Mouse (Mus musculus): ENCODE results near the gene AC161166.1. TPM values are rescaled to one million over a fixed set of nuclear protein-coding genes. Genes with fewer than 3 reads are reported as not detected.
A peak's percentile ranks its signal among the peaks of the same experiment; 100 is the strongest.

The AC161166.1 gene
- total RNA-seq (2021), result not detected
- long read RNA-seq, experiment 1, result 0 reads
- long read RNA-seq, experiment 2, result 0 reads

GRCm38 (mm10) chr7:24512355-24512754, at the start of gene AC161166.1:
AC161166.1 (minus strand) TSS chr7:24512455.
- DNase-seq (ENCODE audit: low spot score), result no peak

GRCm38 (mm10) chr7:24561450-24561849, 49.2 kb upstream of the AC161166.1 start:
- DNase-seq (ENCODE audit: low spot score), result no peak

- DNase-seq (ENCODE audit: low spot score), result no peak
Measured at GRCm38 (mm10) chr7:24555786-24556185, 43.5 kb upstream of the AC161166.1 start.

GRCm38 (mm10) chr7:24551985-24552759, 39.9 kb upstream of the AC161166.1 start:
- DNase-seq (ENCODE audit: low spot score), result no peak

GRCm38 (mm10) chr7:24547534-24548036, 35.3 kb upstream of the AC161166.1 start:
- no peak for DNase-seq (ENCODE audit: low spot score)

GRCm38 (mm10) chr7:24546634-24547389, 34.6 kb upstream of the AC161166.1 start:
- DNase-seq (ENCODE audit: low spot score), result peak; percentile 100

- DNase-seq (ENCODE audit: low spot score), result no peak
Measured at GRCm38 (mm10) chr7:24546068-24546614, 33.9 kb upstream of the AC161166.1 start, which contains the start of the genes Pinlyp and Xrcc1. Pinlyp (minus strand) TSS chr7:24546118. Xrcc1 (plus strand) TSS chr7:24546289.

GRCm38 (mm10) chr7:24544506-24544905, 32.3 kb upstream of the AC161166.1 start:
- no peak for DNase-seq (ENCODE audit: low spot score)

- no peak for DNase-seq (ENCODE audit: low spot score)
Measured at GRCm38 (mm10) chr7:24539686-24540085, 27.4 kb upstream of the AC161166.1 start.

- DNase-seq (ENCODE audit: low spot score), result no peak
Measured at GRCm38 (mm10) chr7:24538701-24539100, 26.4 kb upstream of the AC161166.1 start.

- no peak for DNase-seq (ENCODE audit: low spot score)
Measured at GRCm38 (mm10) chr7:24538154-24538553, 25.9 kb upstream of the AC161166.1 start.

- DNase-seq (ENCODE audit: low spot score), result no peak
Measured at GRCm38 (mm10) chr7:24537591-24537990, 25.3 kb upstream of the AC161166.1 start.

GRCm38 (mm10) chr7:24537081-24537480, 24.8 kb upstream of the AC161166.1 start:
- no peak for DNase-seq (ENCODE audit: low spot score)

GRCm38 (mm10) chr7:24534301-24534700, 22.0 kb upstream of the AC161166.1 start:
- DNase-seq (ENCODE audit: low spot score), result no peak

- no peak for DNase-seq (ENCODE audit: low spot score)
Measured at GRCm38 (mm10) chr7:24533806-24534205, 21.6 kb upstream of the AC161166.1 start.

GRCm38 (mm10) chr7:24533031-24533571, 20.8 kb upstream of the AC161166.1 start:
- DNase-seq (ENCODE audit: low spot score), result no peak

- DNase-seq (ENCODE audit: low spot score), result peak; percentile 62
Measured at GRCm38 (mm10) chr7:24531211-24531971, 19.1 kb upstream of the AC161166.1 start.

- DNase-seq (ENCODE audit: low spot score), result peak; percentile 99
Measured at GRCm38 (mm10) chr7:24530062-24530931, 18.0 kb upstream of the AC161166.1 start, which contains the start of gene Irgq. Irgq (plus strand) TSS chr7:24530689.

GRCm38 (mm10) chr7:24529580-24529979, 17.3 kb upstream of the AC161166.1 start:
- DNase-seq (ENCODE audit: low spot score), result peak; percentile 4

GRCm38 (mm10) chr7:24528861-24529260, 16.6 kb upstream of the AC161166.1 start:
- DNase-seq (ENCODE audit: low spot score), result no peak

All from gastrocnemius, adult 18-20 months (tissue).